Mouse (Mus musculus): ENCODE measurements at regions not wholly inside any gene's neighbourhood (a gene's known extent, or its start where the extent isn't known, plus 50 kb on each side); places are given as distances from the start of the nearest gene placed in this dataset.
"Not testable (repeated sequence)": the region's sequence is repeated elsewhere in the genome, so short reads cannot be mapped to it uniquely, and the experiment has no call there.

- DNase-seq, result no peak
These were observed 367.4 kb upstream of the Arhgap42 start for GRCm38 (mm10) chr9:9606322-9606721.

GRCm38 (mm10) chr9:9591263-9591662, 352.4 kb upstream of the Arhgap42 start:
- no peak for DNase-seq

DNA sequence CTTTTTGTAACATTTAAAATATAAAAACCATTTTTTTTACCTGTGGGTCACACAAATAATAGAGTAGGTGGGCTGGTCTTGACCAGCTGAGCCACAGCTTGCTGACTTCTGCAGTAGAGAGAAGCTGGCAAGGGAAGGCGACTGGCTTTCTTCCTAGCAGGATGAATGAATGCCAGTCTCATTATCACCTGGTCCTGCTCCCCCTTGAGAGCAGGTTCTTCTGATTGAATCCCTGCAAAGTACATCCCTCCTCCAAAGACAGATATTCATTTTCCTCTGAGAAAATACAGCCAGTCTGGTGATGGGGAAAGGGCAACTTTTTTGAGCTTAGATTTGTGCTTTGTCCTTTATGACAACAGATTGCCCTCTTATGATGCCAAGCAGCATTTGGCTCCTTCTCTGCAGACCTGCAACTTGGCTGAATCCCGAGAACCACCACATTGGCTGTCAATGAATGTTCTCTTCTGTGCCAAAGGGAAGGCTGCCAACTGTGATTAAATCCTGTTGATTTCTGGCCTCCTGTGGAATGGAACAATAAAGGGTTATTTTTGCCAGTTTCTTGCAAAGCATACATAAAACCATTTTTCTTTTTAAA, 344.2 kb upstream of the Arhgap42 start:
- DNase-seq, result no peak

GRCm38 (mm10) chr9:9582301-9583010, 343.6 kb upstream of the Arhgap42 start:
- no peak for DNase-seq

GRCm38 (mm10) chr9:9568040-9568649, 329.2 kb upstream of the Arhgap42 start:
- DNase-seq, result no peak

DNA sequence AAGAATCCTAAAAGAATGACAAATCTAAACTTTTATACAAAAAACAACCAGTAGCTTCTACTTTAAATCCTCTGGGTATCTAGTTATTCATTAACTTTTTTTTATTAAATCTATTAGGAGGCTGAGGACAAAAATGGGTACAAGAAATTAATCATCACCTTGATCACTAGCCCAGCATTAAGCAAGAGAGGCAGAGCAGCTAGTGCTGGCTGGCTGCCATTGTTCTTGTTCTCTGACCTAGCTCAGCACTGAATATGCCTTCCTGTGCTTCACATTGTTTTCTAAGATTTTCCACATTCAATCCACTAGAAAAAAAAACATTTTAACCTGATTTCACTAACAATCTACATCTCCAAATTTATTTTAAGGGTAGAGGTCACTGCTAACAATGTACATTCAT, 325.6 kb upstream of the Arhgap42 start:
- no peak for DNase-seq

DNA sequence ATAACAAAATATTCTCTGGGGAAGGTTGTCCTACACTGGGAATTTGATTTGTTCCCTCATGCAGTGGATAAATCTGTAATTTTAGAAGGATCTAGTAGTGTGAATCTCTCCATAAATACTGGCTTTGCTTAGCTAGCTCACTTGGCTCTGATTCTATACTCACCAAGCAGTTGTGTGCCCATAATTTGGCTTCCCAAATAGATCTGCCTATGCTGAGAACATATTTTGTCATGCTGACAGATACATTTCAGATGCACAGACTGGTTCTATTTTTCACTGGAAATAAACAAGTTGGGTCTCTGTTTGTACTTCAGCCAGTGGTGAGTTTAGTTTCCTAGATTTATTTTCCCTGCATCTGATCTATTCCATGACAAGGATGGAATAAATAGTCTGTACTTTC, 309.8 kb upstream of the Arhgap42 start:
- no peak for DNase-seq

GRCm38 (mm10) chr9:9547570-9547969, 308.7 kb upstream of the Arhgap42 start:
- no peak for DNase-seq

GRCm38 (mm10) chr9:9547121-9547520, 308.2 kb upstream of the Arhgap42 start:
- no peak for DNase-seq

- DNase-seq, result no peak
These were observed 261.4 kb upstream of the Arhgap42 start for GRCm38 (mm10) chr9:9500345-9500744.

GRCm38 (mm10) chr9:9493594-9494182, 254.8 kb upstream of the Arhgap42 start:
- no peak for DNase-seq

DNA sequence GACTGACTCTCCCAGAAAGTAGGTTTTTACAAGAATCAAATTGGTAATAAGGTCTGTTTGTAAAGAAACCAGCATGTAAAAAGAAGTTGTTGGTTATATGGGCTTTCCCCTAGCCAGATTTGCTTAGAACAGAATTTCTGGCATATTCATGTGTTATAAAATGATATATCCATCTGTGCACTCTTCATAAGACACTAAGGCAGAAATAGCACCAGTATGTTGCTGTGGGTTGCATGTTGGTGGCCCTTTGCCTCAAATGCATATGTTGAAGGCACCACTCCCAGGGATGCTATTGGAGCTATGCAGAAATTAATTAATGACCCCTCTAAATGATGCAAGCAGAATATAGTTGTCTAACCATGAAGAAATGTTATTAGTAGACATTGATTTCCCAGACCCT, 238.2 kb upstream of the Arhgap42 start:
- no peak for DNase-seq

- no peak for DNase-seq
These were observed 236.3 kb upstream of the Arhgap42 start for GRCm38 (mm10) chr9:9475009-9475744.

GRCm38 (mm10) chr9:9444213-9444612, 205.3 kb upstream of the Arhgap42 start:
- DNase-seq, result no peak

DNA sequence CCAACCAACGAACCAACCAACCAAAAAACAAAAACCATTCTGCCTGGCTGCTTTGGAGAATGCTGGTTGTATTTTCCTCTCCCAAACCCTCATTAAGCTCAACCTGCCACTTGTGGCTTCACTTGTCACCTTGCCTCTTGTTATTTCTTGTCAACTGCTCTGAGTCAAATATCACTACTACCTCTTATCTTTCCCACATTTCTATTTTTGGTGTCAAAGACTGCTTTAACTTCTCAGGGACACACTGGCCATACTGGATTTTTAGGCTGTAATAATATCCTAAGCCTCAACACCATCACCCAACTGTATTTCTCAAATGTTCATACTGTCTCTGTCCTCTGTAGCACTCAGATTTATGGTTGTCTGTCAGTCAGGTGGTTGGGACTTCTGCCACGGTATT, 181.4 kb upstream of the Arhgap42 start:
- no peak for DNase-seq

DNA sequence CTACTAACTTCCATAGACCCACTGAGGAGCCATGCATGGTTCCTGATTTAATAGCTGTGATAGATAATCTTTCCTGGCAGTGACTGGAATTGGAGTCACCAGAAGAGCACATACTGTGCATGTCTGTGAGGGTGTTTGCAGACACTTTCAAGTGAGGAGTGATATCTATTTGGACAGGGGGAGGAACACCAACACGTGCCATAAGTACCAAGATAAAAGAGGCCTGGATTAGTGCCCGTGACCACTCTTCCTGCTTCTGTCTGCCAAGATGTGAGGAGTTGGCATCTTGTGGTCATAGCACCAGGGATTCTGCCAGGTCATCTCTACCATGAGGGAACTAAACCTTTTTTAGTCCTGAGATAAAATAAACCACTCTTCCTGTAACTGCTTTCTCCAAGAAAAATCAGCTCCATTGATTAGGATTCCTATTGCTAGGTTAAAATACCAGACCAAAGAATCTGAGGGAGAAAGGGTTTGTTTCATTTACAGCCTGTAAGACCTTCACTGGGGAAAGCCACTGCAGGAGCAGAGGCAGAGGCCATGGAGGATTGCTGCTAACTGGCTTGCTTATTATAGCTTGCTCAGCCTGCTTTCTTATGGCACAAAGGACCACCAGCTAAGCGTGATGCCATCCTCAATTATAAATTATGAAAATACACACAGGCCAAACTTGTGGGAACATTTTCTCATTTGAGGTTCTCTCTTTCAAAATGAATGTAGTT, 173.7 kb upstream of the Arhgap42 start:
- DNase-seq, result no peak

GRCm38 (mm10) chr9:9394190-9394589, 155.3 kb upstream of the Arhgap42 start:
- DNase-seq, result not testable (repeated sequence)

DNA sequence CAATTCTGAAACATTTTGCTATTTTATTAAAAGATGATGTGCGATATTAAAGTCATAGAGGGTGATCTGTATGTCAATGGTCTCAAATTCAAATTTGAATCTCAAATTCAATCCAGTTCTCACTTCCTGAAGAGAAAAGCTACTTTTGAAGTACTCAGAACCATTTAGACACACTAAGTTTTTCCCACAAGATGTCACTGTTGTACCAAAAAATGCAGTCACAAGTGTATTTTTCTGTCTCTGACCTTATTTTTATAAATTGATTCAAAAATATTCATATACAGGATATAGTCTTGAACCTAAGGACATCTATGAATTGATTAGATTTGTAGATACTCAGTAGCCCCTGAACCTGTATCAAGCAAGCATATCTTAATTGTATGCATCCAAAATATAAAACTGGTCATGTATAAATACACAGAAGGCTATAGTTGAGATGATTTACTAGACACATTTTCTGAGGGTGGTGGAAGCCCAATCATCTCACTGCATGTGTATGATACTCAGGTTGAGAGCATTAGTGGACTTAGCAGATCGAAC, 137.8 kb upstream of the Arhgap42 start:
- no peak for DNase-seq

DNA sequence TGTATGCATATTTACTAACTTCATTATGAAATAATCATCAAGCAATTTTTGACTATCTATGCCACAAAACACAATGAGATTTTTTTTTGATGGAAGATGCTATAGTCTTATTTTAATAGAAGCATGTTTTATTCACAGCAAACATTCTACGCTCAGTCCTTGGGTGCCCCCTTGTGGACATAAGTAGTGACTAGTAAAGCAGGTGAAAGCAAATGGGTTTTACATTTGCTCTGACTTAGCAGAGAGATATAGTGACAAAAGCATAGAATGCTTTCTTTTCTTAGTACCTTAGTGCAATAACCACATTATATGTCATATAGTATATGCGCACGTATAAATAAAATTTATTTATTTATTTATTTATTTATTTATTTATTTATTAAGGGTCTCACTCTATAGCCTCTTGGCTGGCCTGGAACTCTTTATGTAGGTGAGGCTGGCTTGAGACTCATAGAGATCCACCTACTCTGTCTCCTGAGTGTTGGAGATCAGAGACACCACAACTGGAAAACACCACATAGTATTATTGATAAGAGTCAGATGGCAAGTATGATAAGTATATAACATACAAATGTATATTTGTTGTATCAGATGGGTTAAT, 136.5 kb upstream of the Arhgap42 start:
- DNase-seq, result peak; percentile 64

GRCm38 (mm10) chr9:9372594-9372993, 133.7 kb upstream of the Arhgap42 start:
- no peak for DNase-seq

- no peak for DNase-seq
These were observed 129.8 kb upstream of the Arhgap42 start for GRCm38 (mm10) chr9:9368731-9369130.

All from thymus, postnatal 4 days (tissue).